Mouse (Mus musculus) intestine, embryonic 15.5 days (tissue): ENCODE results near the gene Gm30302. TPM values are rescaled to one million over a fixed set of nuclear protein-coding genes. Genes with fewer than 3 reads are reported as not detected.
"Not testable (repeated sequence)": the region's sequence is repeated elsewhere in the genome, so short reads cannot be mapped to it uniquely, and the experiment has no call there.

Experiments used
- ATAC-seq: fragments of 200-750 bp; cut with Nextera tagmentation; 2 replicates; pipeline ENCODE4 v1.8.0; 2017; ENCODE audit warnings: moderate TSS enrichment, moderate library complexity
- H3K27ac ChIP-seq: fragments of 300-500 bp; sonication (generic); 2 replicates; pipeline ENCODE4 v1.5.1; 2015; ENCODE audit warnings: mild to moderate bottlenecking, inconsistent platforms
- H3K27me3 ChIP-seq: fragments of 300-500 bp; sonication (generic); replicated peaks from 2 replicates; pipeline ENCODE4 v1.6.1; 2015; ENCODE audit warnings: inconsistent platforms
- H3K36me3 ChIP-seq: fragments of 300-500 bp; sonication (generic); 2 replicates; pipeline ENCODE4 v1.6.1; 2015; ENCODE audit warnings: inconsistent platforms
- H3K4me1 ChIP-seq: fragments of 300-500 bp; sonication (generic); replicated peaks from 2 replicates; pipeline ENCODE4 v1.6.1; 2015; ENCODE audit warnings: inconsistent platforms
- H3K4me2 ChIP-seq: fragments of 300-500 bp; sonication (generic); replicated peaks from 2 replicates; pipeline ENCODE4 v1.6.1; 2015; ENCODE audit warnings: mild to moderate bottlenecking, inconsistent platforms
- H3K4me3 ChIP-seq: fragments of 300-500 bp; sonication (generic); replicated peaks from 2 replicates; pipeline ENCODE4 v1.5.1; 2015; ENCODE audit warnings: inconsistent platforms
- H3K9ac ChIP-seq: fragments of 300-500 bp; sonication (generic); 2 replicates; pipeline ENCODE4 v1.6.1; 2015; ENCODE audit warnings: inconsistent platforms
- H3K9me3 ChIP-seq: fragments of 300-500 bp; sonication (generic); 2 replicates; pipeline ENCODE4 v1.6.1; 2016; ENCODE audit warnings: inconsistent platforms
- WGBS: fragments of 180-500 bp; shearing (Covaris S2); methylation state at CpG from one replicate; pipeline ENCODE4 v1.1.7; 2015; 5-methylcytosine and 5-hydroxymethylcytosine counted together
- polyA plus RNA-seq: library from polyadenylated mRNA; unstranded; fragments of >200 nt; fragmentation: Nextera tagmentation; extraction: Ambion mirVana; gene quantifications from 2 replicates; pipeline ENCODE4 v1.2.1, GENCODE M21; 2015

Gm30302 gene
- polyA plus RNA-seq, 1 experiment from 2014 or later = not detected

- H3K9ac ChIP-seq, H3K4me3 ChIP-seq, ATAC-seq, H3K27me3 ChIP-seq, H3K27ac ChIP-seq, H3K36me3 ChIP-seq, H3K4me2 ChIP-seq, H3K4me1 ChIP-seq, H3K9me3 ChIP-seq: not testable (repeated sequence)
These were observed 27.3 kb downstream of the Gm30302 start for GRCm38 (mm10) chr13:49771536-49771935.

GRCm38 (mm10) chr13:49769111-49769510 lies 29.7 kb downstream of the Gm30302 start:
- 84% methylated on average over 16 of the region's 16 CpGs for WGBS
- ATAC-seq = no peak

GRCm38 (mm10) chr13:49768048-49768447 lies 30.8 kb downstream of the Gm30302 start:
- Histone ChIP-seq H3K9me3 (no peaks in the 10 kb centered on the region), H3K9ac (no peak overlapping the region), H3K4me2 (no peak overlapping the region), H3K27ac (no peak overlapping the region), H3K27me3 (no peaks in the 10 kb centered on the region), H3K4me1 (no peaks in the 10 kb centered on the region), H3K36me3 (no peaks in the 10 kb centered on the region), H3K4me3 (no peak overlapping the region)
- no peak for ATAC-seq
- WGBS = 15% methylated on average over 2 of the region's 2 CpGs

More at GRCm38 (mm10) chr13:49769111-49769510, 29.7 kb downstream of the Gm30302 start:
- no peak overlapping the region for H3K9ac ChIP-seq
- no peaks in the 10 kb centered on the region for H3K27me3 ChIP-seq
- H3K4me1 ChIP-seq = no peaks in the 10 kb centered on the region
- no peak overlapping the region for H3K27ac ChIP-seq
- no peaks in the 10 kb centered on the region for H3K36me3 ChIP-seq
- no peak overlapping the region for H3K4me2 ChIP-seq
- H3K4me3 ChIP-seq = no peak overlapping the region
- no peaks in the 10 kb centered on the region for H3K9me3 ChIP-seq

- no peak overlapping the region for H3K9ac ChIP-seq
- no peak overlapping the region for H3K27ac ChIP-seq
- no peaks in the 10 kb centered on the region for H3K36me3 ChIP-seq
- H3K9me3 ChIP-seq = no peaks in the 10 kb centered on the region
- no peak for ATAC-seq
- H3K4me3 ChIP-seq = no peak overlapping the region
- WGBS = 53% methylated on average over 9 of the region's 9 CpGs
- H3K4me1 ChIP-seq = no peaks in the 10 kb centered on the region
- no peak overlapping the region for H3K4me2 ChIP-seq
- H3K27me3 ChIP-seq = no peaks in the 10 kb centered on the region
These were observed 32.5 kb downstream of the Gm30302 start for GRCm38 (mm10) chr13:49766269-49766668.

- H3K9ac ChIP-seq = no peak overlapping the region
- ATAC-seq = no peak
- WGBS = 90% methylated on average over 8 of the region's 8 CpGs
- H3K4me1 ChIP-seq = no peaks in the 10 kb centered on the region
- H3K36me3 ChIP-seq = no peaks in the 10 kb centered on the region
- no peaks in the 10 kb centered on the region for H3K9me3 ChIP-seq
- no peaks in the 10 kb centered on the region for H3K27me3 ChIP-seq
- no peak overlapping the region for H3K4me3 ChIP-seq
- no peak overlapping the region for H3K27ac ChIP-seq
- H3K4me2 ChIP-seq = no peak overlapping the region
These were observed 33.5 kb downstream of the Gm30302 start for GRCm38 (mm10) chr13:49765306-49765705.

GRCm38 (mm10) chr13:49762208-49762607 lies 36.6 kb downstream of the Gm30302 start:
- no peaks in the 10 kb centered on the region for H3K9me3 ChIP-seq
- no peaks in the 10 kb centered on the region for H3K4me1 ChIP-seq
- H3K36me3 ChIP-seq = no peaks in the 10 kb centered on the region
- H3K4me2 ChIP-seq = no peak overlapping the region
- H3K9ac ChIP-seq = no peak overlapping the region
- H3K27ac ChIP-seq = no peak overlapping the region
- no peak for ATAC-seq
- 89% methylated on average over 14 of the region's 14 CpGs for WGBS
- H3K27me3 ChIP-seq = no peaks in the 10 kb centered on the region
- no peak overlapping the region for H3K4me3 ChIP-seq

- Histone ChIP-seq H3K4me1 (no peaks in the 10 kb centered on the region), H3K27ac (no peak overlapping the region), H3K9ac (no peak overlapping the region), H3K9me3 (no peaks in the 10 kb centered on the region), H3K27me3 (no peaks in the 10 kb centered on the region), H3K4me3 (no peak overlapping the region), H3K36me3 (no peaks in the 10 kb centered on the region), H3K4me2 (no peak overlapping the region)
- 58% methylated on average over 1 of the region's 1 CpGs for WGBS
- ATAC-seq = no peak
These were observed 38.1 kb downstream of the Gm30302 start for GRCm38 (mm10) chr13:49760675-49761074.

GRCm38 (mm10) chr13:49757966-49758365 lies 40.8 kb downstream of the Gm30302 start:
- Histone ChIP-seq H3K4me3 (no peak overlapping the region), H3K27ac (no peak overlapping the region), H3K9ac (no peak overlapping the region), H3K4me1 (no peaks in the 10 kb centered on the region), H3K4me2 (no peak overlapping the region), H3K36me3 (no peaks in the 10 kb centered on the region), H3K9me3 (no peaks in the 10 kb centered on the region), H3K27me3 (no peaks in the 10 kb centered on the region)
- WGBS = 85% methylated on average over 4 of the region's 4 CpGs
- ATAC-seq = no peak

GRCm38 (mm10) chr13:49756591-49756990 lies 42.2 kb downstream of the Gm30302 start:
- no peaks in the 10 kb centered on the region for H3K36me3 ChIP-seq
- no peak overlapping the region for H3K9ac ChIP-seq
- no peaks in the 10 kb centered on the region for H3K4me1 ChIP-seq
- H3K27me3 ChIP-seq = no peaks in the 10 kb centered on the region
- H3K4me2 ChIP-seq = no peak overlapping the region
- no peak for ATAC-seq
- no peak overlapping the region for H3K27ac ChIP-seq
- WGBS = 86% methylated on average over 9 of the region's 9 CpGs
- no peaks in the 10 kb centered on the region for H3K9me3 ChIP-seq
- H3K4me3 ChIP-seq = no peak overlapping the region

- Histone ChIP-seq H3K4me3 (no peak overlapping the region), H3K36me3 (no peaks in the 10 kb centered on the region), H3K9ac (no peak overlapping the region), H3K27ac (no peak overlapping the region), H3K9me3 (no peaks in the 10 kb centered on the region), H3K27me3 (no peaks in the 10 kb centered on the region), H3K4me1 (no peaks in the 10 kb centered on the region), H3K4me2 (no peak overlapping the region)
- ATAC-seq = no peak
- WGBS = 93% methylated on average over 16 of the region's 16 CpGs
These were observed 57.3 kb downstream of the Gm30302 start for GRCm38 (mm10) chr13:49741285-49742040.

- H3K4me3 ChIP-seq = no peak overlapping the region
- H3K4me2 ChIP-seq = no peak overlapping the region
- no peak overlapping the region for H3K27ac ChIP-seq
- no peaks in the 10 kb centered on the region for H3K9me3 ChIP-seq
- WGBS = 85% methylated on average over 2 of the region's 2 CpGs
- ATAC-seq = no peak
- peaks cover 16% of the 10 kb centered on the region for H3K36me3 ChIP-seq
- H3K9ac ChIP-seq = no peak overlapping the region
- no peaks in the 10 kb centered on the region for H3K27me3 ChIP-seq
- no peaks in the 10 kb centered on the region for H3K4me1 ChIP-seq
These were observed 60.8 kb downstream of the Gm30302 start for GRCm38 (mm10) chr13:49738011-49738410.

GRCm38 (mm10) chr13:49736430-49736829 lies 62.4 kb downstream of the Gm30302 start:
- peaks cover 29% of the 10 kb centered on the region for H3K36me3 ChIP-seq
- no peak overlapping the region for H3K9ac ChIP-seq
- H3K4me1 ChIP-seq = no peaks in the 10 kb centered on the region
- H3K9me3 ChIP-seq = no peaks in the 10 kb centered on the region
- H3K4me2 ChIP-seq = no peak overlapping the region
- no peak for ATAC-seq
- H3K27me3 ChIP-seq = no peaks in the 10 kb centered on the region
- WGBS = 85% methylated on average over 2 of the region's 2 CpGs
- H3K4me3 ChIP-seq = no peak overlapping the region
- no peak overlapping the region for H3K27ac ChIP-seq
